Mouse (Mus musculus): Measurements from ENCODE around the gene Slc22a14.
"Not testable (repeated sequence)": the region's sequence is repeated elsewhere in the genome, so short reads cannot be mapped to it uniquely, and the experiment has no call there.

Gene Slc22a14

DNA sequence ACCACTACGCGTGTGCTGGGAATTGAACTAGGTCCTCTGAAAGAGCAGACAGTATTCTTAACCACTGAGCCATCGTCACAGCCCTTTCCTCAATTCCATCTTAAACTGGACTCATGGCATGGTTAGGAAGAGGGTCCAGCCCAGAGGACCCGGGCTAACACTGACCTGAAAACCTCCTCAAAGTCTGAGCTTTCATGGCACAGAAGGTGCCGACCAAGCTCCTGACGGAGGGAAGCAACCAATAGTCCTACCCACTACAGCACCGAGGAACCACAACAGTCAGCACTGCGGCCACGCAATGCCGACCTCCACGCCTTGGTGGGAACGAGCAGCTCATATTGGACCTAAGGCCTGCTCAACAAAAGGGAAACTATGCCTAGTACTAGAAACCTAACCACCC is 109.2 kb downstream of the Slc22a14 start:
- DNase-seq, result no peak

DNA sequence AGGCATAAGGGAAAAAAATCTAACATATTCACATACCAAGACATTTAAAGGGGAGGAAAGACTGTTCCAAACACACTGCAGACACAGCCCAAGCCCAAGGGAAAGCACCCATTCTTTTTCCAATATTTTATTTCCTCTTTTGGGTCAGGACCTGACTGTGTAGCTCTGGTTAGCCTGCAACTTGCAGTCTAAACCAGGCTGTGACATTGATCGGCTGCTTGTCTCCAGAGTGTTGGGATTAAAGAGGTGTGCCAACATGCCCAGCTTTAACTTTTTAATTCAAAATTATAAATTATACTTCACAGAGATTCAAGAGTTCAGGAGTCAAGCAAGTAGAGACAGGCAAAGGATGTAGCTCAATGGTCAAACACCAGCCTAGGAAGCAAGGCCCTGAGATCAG is 110.3 kb downstream of the Slc22a14 start:
- DNase-seq, result no peak

DNA sequence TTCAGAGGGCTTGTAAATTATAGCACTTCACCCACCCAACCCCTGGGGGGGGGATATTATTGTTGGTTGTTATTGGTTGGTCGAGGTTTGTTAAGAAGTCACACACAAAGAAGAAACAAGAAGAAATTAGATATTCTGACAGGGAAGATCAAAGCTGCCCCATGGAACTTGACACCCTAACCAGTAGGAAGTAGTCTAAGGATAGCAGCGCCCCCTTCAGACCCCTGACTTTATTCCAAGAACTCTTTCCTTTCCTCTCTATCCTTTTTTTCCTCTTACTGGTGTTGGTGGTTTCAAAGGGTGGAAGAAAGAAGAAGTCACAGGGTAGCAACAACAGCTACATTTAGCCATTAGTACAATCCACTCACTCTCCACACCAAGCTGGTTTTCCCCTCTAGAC is 111.2 kb downstream of the Slc22a14 start:
- DNase-seq, result no peak

DNA sequence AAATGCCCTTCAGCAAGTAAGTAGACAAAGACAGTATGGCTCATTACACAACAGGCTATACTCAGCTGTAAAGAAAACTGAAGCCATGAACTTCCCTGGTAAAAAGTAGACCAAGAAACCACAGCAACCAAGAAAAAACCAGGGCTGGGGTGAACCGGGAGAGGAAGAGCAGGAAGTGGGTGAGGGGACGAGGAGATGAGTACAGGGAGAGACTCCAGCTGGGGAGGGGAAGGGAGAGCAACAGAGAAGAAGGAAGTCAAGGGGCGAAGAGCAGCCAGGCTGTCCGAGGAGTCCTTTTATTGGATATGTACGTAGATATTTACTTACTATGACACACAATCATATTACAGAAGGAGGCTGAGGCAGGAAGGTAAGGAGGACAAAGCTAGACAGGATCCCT is 117.4 kb downstream of the Slc22a14 start:
- DNase-seq, result peak; percentile 15

DNA sequence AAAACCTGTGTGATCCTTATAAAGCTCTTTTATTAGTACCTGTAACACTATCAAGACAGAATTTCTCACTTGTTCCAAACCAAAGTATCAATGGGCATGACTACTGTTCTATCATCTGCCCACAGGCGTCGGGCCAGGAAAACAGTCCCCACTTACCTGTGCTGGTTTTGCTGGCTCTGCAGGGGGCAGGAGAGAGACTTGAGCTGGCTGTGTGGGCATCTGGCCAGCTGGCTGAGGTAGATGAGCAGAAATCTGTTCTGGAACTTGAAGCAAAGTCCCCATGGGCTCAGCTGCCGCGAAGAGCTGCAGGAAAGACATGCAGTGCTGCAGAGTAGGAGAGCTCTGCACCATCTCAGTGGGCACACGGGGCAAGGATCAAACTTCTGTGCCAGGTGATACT is 118.5 kb downstream of the Slc22a14 start:
- DNase-seq, result no peak

DNA sequence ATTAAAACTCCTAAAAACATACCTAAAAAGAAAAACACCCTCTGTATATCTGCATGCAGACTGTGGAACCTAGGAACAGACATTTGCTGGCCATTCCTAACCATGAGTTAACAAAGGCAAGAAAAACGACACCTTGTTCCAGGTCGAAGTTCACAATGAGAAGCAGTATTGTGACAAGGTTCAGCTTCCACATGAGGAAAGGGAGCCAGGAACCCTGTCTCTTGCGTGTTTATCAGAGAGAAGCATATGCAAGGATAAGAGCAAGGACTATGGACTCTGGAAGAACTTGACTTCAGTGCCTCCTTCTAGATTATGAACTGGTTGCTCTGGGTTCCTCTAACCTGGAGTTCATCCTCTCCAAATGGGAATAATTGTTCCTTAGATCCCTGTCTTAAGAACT is 121.4 kb downstream of the Slc22a14 start:
- no peak for DNase-seq

DNA sequence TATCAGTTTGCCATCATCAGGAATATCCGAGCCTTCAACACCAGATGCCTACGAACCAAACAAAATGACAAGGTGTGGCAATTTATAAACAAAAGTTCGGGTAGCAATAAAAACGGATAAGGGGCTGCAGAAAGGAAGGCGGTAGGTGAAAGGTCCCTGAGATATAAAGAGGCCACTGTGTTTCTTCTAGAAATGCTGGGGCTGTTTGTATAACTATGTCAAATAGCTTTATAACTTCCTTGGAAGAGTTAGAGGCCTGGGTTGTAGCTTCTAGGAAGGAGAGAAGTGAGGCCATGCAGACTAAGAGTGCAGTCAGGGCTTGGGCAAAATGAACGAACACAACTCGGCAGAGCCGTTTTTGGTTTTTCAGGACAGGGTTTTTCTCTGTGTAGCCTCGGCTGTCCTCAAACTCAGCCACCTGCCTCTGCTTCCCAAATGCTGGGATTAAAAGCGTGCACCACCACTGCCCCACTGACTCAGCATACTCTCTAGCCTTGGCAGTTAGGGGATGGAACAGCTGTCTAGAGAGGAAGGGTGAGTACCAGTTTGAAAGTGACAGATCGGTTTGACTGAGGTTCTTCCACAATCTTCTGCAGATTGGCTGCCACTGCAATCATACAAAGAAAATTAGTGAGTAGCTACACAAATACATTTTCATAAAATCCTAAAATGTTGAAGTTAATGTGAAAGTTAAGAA is 124.0 kb downstream of the Slc22a14 start:
- no peak for DNase-seq

DNA sequence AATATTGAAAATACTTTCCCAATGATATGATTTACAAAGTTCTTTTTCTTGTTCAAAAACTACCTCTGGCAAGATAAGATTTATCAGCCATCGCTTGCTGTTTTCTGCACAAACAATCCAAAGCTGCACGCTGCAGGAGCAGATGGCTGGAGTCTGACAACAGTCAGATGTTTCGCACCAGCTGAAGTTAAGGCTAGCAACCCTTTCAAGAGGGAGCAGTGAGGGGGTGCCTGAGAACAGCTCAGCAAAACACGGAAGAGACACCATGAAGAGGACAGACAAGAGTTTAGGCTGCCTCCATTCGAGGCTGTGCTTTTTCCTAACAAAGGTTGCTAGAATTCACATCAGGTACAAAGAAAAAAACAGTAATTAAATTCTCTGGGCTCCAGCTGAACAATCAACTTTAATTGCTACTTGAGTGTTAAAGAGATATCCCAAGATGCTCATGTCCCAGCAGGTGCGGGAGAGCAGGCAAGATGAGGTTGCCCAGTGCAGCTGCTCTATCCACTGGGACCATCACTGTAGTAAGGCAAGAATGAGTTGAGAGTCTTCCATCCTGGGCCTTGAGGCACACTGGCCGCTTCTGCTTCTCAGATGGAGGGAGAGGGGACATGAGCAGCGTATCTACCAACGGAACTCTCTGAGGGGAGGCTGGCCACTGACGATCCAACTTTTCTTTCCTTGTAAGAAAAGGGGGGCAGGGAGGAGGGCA is 124.9 kb downstream of the Slc22a14 start:
- DNase-seq, result no peak

DNA sequence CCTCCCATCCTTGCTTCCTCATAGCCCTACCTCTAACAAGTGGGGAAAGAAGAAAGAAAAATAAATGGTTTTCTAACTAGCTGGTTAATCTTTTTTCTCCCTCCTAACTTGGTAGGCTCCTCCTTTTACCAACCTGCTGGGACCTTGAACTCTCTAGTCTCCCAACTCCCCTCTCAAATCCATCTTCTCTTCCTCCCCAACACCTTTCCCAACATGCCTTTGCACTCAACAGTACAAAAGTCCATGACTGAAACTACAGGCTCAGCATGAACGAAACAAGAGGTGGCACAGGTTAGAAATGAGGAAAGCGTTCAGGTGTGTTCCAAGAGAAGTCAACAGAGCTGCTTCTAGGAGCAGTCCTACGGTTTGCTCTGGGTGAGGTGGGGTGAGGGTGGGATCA is 126.1 kb downstream of the Slc22a14 start:
- no peak for DNase-seq

DNA sequence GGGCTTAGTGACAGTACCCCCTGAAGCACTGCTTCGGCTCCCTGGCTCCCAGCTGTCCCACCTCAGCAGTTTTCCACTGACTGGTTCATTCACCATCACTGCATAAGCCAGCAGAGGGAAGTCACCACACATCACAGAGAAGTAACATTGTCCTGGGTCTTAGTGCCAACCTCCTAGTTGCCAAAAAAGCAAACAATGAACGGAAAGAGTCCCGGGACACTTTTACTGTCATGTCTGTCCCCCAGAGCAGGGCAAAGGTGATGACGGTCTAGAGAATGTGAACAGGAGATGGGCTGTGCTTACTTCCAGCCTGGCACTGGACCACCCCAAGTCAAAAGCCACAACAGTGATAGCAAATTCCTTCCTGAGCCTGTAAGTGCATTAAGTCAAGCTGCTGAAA is 126.6 kb downstream of the Slc22a14 start:
- no peak for DNase-seq

DNA sequence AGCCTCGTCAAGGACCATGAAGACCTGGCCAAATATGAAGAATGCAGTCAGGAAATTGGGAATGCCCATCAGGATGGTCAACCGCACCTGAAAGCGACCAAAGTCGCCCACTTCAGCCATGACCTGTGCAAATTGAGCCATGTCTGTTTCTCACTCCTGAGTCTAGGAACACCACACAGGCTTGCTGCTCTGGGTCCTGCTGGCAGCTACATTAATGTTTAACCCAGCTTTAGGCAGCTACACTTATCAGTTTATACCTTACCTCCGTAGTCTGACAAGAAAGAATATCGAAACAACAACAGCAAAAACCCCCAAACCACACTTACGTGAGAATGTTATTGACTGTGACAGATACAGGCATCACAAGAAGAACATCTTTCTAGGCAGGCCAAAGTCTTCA is 133.8 kb downstream of the Slc22a14 start:
- no peak for DNase-seq

DNA sequence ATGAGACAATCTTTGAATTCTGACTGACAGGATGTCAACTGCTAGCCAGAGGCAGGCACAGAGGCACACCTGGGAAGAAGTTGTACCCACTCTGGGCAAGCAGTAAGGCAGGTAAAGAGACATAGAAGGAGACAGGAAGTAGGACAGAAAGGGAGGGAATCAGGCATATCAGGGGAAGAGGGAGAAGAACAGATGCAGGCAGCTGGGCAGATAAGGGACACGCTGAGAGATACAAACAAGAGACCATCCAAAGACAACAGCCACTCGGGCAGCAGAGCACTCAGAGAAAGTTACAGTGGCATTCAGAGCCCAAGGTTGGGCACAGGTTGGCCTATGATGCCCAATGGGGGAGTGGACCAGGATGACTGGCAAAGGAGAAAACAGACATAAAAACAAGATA is 134.5 kb downstream of the Slc22a14 start:
- no peak for DNase-seq

DNA sequence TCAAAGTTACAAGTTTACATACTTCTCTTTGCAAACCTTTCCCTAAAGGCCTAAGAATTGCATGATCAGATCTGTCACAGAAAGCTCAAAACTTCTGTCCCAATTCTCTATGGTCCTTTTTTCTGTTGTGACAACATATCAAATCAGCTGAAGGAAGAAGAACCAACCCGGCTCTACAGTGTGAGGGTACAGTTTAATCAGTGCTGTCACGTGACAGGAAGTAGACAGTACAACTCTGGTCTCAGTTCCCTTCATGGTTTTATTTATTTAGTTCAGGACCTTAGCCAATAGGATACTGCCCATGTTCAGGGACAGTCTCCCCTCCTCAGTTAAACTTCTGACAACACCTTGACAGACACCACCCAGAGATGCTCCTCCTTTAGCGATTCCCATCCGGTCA is 145.1 kb downstream of the Slc22a14 start:
- no peak for DNase-seq

DNA sequence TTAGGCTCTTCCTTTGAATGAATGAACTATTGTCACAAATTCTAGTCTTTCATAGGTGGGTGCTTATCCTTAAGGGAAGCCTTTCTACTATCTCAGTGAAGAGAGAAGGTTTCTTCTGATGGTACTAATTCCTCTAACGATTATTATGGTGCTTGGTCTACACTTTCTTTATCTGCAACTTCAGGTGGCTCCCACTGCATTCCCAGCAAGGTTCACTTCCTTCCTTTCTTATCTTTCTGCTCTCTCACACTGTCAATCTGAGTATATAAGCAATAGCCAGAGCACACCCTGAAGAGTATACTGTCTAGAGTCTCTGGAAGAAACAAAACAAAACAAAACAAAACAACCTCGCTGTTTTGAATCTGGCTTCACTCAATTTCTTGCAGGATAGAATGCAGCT is 145.7 kb downstream of the Slc22a14 start:
- DNase-seq, result no peak

DNA sequence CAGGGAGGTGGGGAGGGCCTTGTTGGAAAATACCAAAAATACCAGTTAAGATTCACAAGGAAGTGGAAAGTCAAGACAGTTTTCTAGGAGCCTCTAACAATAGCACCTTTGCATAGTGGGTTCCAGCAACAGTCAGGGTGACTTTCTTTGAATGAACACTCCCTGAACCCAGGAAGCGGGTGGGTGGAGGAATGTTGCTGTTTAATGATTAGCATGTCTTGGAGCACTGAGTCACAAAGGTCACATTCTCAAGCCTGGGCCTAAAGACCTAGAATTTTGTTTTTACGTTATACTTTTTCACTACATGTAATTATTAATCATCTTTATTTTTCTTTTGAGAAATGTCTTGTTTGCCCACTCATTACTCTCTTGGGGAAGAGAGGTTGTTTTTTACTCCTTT is 150.0 kb downstream of the Slc22a14 start:
- DNase-seq, result not testable (repeated sequence)

DNA sequence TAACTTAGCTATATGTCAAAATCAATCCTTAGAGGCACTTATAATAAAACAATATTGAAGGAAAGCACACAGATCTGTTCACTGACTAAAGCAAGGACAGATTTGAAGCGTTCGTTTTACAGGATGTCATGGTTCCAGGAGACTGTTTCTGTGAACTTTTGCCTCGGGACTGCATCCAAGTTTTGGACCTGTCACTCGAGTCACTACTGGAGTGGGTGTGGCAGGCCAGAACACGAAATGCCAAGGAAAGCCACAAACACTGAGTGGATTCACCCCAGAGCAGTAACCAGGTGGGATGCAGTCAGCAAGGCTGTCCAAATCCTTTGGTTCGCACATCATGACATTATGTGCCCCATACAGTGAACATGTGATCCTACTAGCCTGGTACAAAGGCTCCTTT is 150.8 kb downstream of the Slc22a14 start:
- no peak for DNase-seq

DNA sequence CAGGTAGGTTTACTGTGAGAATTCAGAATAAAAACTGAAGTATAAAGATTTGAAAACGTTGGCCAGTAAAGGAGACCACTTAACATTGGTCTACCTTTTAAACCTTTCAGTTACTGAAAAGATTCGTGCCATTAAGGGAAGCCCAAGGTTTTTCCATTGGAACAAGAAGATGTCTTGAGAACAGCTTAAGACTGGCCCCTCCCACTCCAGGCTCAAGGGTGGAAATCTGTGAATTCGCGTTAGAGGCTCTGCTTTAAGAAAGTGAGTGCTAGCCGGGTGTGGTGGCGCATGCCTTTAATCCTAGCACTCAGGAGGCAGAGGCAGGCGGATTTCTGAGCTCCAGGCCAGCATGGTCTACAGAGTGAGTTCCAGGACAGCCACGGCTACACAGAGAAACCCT is 152.4 kb downstream of the Slc22a14 start:
- DNase-seq, result no peak

DNA sequence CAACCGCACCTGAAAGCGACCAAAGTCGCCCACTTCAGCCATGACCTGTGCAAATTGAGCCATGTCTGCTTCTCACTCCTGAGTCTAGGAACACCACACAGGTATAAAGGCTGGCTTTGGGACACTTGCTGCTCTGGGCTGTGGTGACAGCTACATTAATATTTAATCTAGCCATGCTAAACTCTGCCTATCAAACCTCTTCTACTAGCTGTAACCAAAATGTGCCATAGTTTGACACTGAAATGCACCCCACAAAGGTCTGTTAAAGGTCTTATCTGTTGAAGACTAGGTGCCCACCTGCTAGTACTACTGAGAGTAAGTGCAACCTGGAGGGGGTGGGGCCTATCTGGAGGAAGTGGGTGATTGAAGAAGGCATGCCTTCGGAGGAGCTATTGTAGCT is 156.4 kb downstream of the Slc22a14 start, which contains the start of gene Slc22a13:
Gene Slc22a13 (minus strand): TSS at position 101 of the 400 bp plus-strand sequence.
- no peak for DNase-seq

DNA sequence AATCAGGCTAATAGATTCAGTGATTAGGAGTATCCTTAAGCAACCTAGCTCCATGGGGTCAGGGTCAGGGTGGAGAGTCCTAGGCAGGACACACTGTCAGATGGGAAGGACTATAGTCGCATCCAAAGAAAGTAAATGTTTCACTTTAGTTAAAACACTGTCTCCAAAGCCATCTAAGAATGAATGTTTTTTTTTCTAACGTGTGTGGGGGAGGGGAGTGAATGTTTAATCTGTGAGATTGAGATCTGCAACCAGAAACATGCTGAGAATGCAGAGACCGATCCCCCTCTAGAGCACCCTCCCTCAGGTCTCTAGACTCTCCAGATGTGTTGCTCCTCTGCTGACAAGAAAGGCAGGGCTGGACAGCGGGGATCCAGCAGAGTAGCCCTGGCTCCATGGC is 158.2 kb downstream of the Slc22a14 start:
- no peak for DNase-seq

DNA sequence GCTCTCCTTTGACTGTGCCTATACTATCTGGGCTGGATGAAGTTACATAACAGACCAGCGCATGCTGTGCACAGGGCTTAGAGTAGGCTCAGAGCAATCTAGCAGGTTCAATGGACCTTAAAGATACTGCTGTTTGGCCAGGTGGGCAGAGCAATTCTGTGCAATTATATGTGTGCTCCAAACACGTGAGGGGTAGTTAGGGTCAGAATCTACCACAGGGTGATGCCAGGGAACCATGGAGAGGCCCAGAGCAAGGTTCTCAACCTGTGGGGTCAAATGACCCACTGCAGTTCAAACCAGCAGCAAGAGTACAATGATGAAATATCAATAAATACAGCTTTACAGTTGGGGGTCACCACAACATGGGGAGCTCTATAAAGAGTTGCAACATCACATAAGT is 158.7 kb downstream of the Slc22a14 start:
- no peak for DNase-seq

DNA sequence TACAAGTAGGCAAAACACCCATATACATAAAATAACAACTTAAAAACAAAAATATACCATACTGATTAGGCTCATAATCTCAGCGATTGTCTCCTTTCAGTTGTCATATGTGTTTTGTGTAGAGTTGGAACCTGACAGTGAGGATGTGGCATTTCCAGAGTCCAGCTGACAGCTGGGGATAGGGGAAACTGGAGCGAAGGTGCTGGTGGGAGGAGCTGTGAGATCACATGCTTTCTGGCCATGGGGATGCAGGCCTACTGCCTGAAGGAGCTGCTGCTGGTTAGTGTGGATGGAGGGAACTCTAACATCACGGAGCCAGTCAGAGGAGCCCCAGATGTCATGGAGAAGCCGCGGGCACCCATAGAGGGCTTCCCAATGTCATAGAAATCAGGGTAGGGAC is 159.6 kb downstream of the Slc22a14 start:
- DNase-seq, result no peak

DNA sequence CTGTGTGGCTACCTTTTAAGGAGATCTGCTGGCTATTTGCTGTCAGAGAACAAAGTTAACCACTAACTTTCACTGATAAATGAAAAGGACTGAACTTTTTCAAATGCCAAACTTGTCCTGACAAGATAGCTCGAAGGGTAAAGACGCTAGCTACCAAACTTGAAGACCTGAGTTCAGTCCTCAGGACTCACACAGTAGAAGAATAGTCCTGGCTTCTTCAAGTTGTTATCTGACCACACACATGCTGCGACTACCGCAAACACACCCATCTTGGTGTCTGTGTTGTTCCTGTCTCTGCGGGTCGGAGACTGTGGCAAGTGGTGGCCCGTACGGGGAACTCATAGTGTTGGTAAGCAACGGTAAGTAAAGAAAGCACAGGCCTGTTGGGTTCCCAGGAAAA is 161.7 kb downstream of the Slc22a14 start:
- no peak for DNase-seq

DNA sequence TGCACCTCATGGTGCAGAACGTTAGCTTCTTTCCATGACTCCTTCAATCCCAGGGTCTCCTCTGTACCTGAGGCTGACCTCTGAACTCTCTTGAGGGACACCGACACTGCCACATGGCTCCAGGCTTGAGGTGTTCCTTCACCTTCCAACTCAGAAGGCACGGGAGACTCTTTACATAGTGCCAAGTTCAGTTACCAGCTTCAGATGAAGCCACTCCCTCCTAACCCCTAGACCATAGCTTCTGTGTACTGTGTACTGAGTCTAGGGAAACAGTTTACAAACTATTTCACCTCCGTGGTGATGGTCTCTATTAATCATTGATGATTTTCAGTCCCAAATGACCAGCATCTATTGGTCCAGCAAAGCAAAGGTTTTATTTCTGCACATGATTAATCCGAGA is 163.7 kb downstream of the Slc22a14 start:
- no peak for DNase-seq

DNA sequence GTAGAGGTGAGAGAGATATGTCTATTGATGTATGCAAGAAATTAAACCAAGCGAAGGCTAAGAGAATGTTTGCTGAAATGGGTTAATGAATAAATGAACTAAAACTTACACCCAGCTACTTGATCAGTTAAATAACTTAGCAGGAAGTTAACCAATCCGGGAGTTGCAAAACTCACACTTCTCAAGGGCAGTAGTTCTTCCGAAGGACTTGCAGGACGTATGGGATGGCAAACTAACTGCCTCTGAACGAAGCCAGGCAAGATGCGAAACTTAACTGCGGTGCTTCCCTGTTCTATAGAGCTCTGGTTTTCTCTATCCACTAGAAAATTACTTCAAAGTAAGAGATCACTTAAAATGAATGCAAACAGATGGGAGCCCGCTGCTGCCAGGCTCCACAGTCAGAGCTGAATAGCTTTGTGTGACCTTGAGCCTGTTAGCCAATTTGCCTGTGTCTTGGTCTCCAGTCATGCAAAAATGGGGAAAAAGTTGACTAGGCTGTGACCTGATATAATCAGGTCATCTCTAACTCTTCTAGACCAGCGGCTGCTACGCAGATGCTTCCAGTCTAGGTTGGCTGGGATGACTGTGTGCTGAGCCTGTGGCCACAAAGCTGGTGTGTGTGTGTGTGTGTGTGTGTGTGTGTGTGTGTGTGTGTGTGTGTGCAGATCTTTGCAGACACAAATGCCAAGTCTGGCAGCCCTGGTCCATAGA is 166.0 kb downstream of the Slc22a14 start:
- no peak for DNase-seq
